Mouse (Mus musculus) stomach, embryonic 16.5 days (tissue): ENCODE data around the gene Acvrl1. TPM values are rescaled to one million over a fixed set of nuclear protein-coding genes. Genes with fewer than 3 reads are reported as not detected.

Source experiments
- ATAC-seq: fragments of 200-750 bp; cut with Nextera tagmentation; 2 replicates; pipeline ENCODE4 v1.8.0; 2017; ENCODE audit warnings: moderate number of reproducible peaks, moderate TSS enrichment; ENCODE audit not compliant: insufficient read depth, low FRiP score
- H3K27ac ChIP-seq: fragments of 300-500 bp; sonication (generic); 2 replicates; pipeline ENCODE4 v1.5.1; 2014; ENCODE audit warnings: low read length
- H3K27me3 ChIP-seq: fragments of 300-500 bp; sonication (generic); 2 replicates; pipeline ENCODE4 v1.6.1; 2014; ENCODE audit warnings: low read length, control low read depth, mixed read lengths; ENCODE audit not compliant: control insufficient read depth, insufficient read depth
- H3K36me3 ChIP-seq: fragments of 300-500 bp; sonication (generic); 2 replicates; pipeline ENCODE4 v1.6.1; 2014; ENCODE audit warnings: low read length; ENCODE audit not compliant: control insufficient read depth, insufficient read depth
- H3K4me1 ChIP-seq: fragments of 300-500 bp; sonication (generic); 2 replicates; pipeline ENCODE4 v1.6.1; 2014; ENCODE audit warnings: low read length, control low read depth, mixed read lengths; ENCODE audit not compliant: control insufficient read depth, insufficient read depth
- H3K4me2 ChIP-seq: fragments of 300-500 bp; sonication (generic); 2 replicates; pipeline ENCODE4 v1.6.1; 2014; ENCODE audit warnings: low read depth, low read length, mixed read lengths
- H3K4me3 ChIP-seq: fragments of 300-500 bp; sonication (generic); replicated peaks from 2 replicates; pipeline ENCODE4 v1.5.1; 2014; ENCODE audit warnings: mild to moderate bottlenecking, low read length
- H3K9ac ChIP-seq: fragments of 300-500 bp; sonication (generic); 2 replicates; pipeline ENCODE4 v1.6.1; 2014; ENCODE audit warnings: low read length
- H3K9me3 ChIP-seq: fragments of 300-500 bp; sonication (generic); replicated peaks from 2 replicates; pipeline ENCODE4 v1.6.1; 2016; ENCODE audit warnings: low read length, control low read depth; ENCODE audit not compliant: control insufficient read depth
- WGBS: fragments of 180-500 bp; shearing (Covaris S2); extraction: QIAGEN DNeasy Blood & Tissue Kit; methylation state at CpG from one replicate; pipeline ENCODE4 v1.1.7; 2014; 5-methylcytosine and 5-hydroxymethylcytosine counted together
- polyA plus RNA-seq: library from polyadenylated mRNA; unstranded; fragments of >200 nt; fragmentation: Nextera tagmentation; extraction: Ambion mirVana; gene quantifications from 2 replicates; pipeline ENCODE4 v1.2.1, GENCODE M21; 2015

Acvrl1 gene
- polyA plus RNA-seq, 1 experiment from 2014 or later, result 34.9 TPM

- no peaks in the 10 kb centered on the region for H3K27me3 ChIP-seq
- H3K9me3 ChIP-seq, result no peaks in the 10 kb centered on the region
- peak overlapping the region; percentile 85 for H3K4me2 ChIP-seq
- ATAC-seq, result no peak
- H3K9ac ChIP-seq, result peak overlapping the region; percentile 98
- peak overlapping the region; percentile 83 for H3K4me3 ChIP-seq
- H3K27ac ChIP-seq, result peak overlapping the region; percentile 87
- peaks cover 45% of the 10 kb centered on the region for H3K4me1 ChIP-seq
- 24% methylated on average over 17 of the region's 17 CpGs for WGBS
- no peaks in the 10 kb centered on the region for H3K36me3 ChIP-seq
These were observed 47.4 kb downstream of the Acvrl1 start for GRCm38 (mm10) chr15:101175613-101176283.

DNA sequence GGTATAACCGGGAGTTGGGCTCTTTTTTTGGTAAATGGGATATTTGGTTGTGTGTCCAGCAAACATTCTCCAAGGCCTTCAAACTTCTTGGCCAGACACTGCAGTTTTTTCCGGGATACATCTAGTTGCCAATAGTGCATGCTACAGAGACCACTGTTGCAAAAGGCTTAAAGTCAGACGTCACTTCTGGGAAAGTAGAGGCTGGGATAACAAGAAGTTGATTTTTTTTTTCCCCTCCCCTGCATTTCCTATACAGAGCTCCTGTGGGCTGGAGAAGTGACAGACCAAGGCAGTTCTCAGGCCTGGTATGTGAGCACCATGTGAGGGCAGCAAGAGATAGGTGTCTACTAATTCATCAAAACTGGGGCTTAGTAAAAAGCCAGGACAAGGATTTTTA lies 48.0 kb downstream of the Acvrl1 start:
- H3K36me3 ChIP-seq, result no peaks in the 10 kb centered on the region
- peak overlapping the region; percentile 87 for H3K27ac ChIP-seq
- no peak for ATAC-seq
- H3K4me1 ChIP-seq, result peaks cover 50% of the 10 kb centered on the region
- H3K4me3 ChIP-seq, result peak overlapping the region; percentile 83
- peak overlapping the region; percentile 98 for H3K9ac ChIP-seq
- no peaks in the 10 kb centered on the region for H3K27me3 ChIP-seq
- H3K4me2 ChIP-seq, result peak overlapping the region; percentile 85
- 39% methylated on average over 3 of the region's 3 CpGs for WGBS
- H3K9me3 ChIP-seq, result no peaks in the 10 kb centered on the region

- peaks cover 56% of the 10 kb centered on the region for H3K4me1 ChIP-seq
- WGBS, result 52% methylated on average over 8 of the region's 8 CpGs
- H3K4me2 ChIP-seq, result peak overlapping the region; percentile 85
- ATAC-seq, result peak; percentile 19; the same call in 1 of the 2 replicates
- peak overlapping the region; percentile 15; the same call in 1 of the 2 replicates for H3K9ac ChIP-seq
- no peaks in the 10 kb centered on the region for H3K36me3 ChIP-seq
- H3K9me3 ChIP-seq, result no peaks in the 10 kb centered on the region
- no peaks in the 10 kb centered on the region for H3K27me3 ChIP-seq
- peak overlapping the region; percentile 83; the same call in 1 of the 2 replicates for H3K4me3 ChIP-seq
- H3K27ac ChIP-seq, result peak overlapping the region; percentile 87
These were observed 48.7 kb downstream of the Acvrl1 start for GRCm38 (mm10) chr15:101176795-101177691.

DNA sequence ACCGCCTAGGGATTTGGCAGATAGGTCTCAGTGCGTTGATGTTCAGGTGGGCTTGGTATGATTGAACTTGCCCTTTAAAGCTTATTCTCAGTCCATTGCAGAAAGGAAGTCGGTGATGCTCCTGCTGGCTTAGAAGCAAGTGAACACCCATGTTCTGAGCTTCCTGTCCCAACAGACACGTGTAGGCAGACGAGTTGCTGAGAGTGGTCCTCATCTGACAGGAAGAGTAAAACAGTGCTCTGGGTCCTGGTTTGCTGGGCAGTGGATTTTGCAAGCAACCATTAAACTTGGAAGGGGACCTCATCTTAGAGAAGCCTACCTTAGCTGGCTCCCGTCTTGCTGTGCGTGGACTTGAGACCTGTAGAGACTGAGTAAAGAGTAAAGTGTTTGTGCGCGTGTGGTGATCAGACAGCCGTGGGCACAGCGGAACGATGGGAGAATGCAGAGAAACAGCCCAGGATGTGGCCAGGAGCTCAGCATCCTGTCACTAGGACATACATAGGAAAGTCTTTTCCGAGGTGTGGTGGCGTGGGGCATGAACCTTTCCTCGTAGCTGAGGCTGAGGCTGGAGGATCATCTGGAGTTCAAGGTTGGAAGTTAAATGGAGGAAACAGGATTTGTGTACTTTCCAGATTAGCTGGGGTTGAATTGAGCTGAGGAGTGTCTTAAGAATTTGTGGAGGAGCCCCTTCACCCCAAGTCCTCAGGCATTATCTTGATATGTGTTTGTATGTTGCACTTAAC lies 52.2 kb downstream of the Acvrl1 start:
- H3K36me3 ChIP-seq, result 0 out of 2 replicates have a peak, but pooled peaks cover 3% of the 10 kb centered on the region
- H3K4me3 ChIP-seq, result no peak overlapping the region
- H3K27me3 ChIP-seq, result no peaks in the 10 kb centered on the region
- H3K4me1 ChIP-seq, result peaks cover 63% of the 10 kb centered on the region
- 67% methylated on average over 15 of the region's 15 CpGs for WGBS
- ATAC-seq, result no peak
- no peak overlapping the region for H3K9ac ChIP-seq
- no peak overlapping the region; the same call in none of the 2 replicates for H3K27ac ChIP-seq
- no peaks in the 10 kb centered on the region for H3K9me3 ChIP-seq
- no peak overlapping the region for H3K4me2 ChIP-seq

DNA sequence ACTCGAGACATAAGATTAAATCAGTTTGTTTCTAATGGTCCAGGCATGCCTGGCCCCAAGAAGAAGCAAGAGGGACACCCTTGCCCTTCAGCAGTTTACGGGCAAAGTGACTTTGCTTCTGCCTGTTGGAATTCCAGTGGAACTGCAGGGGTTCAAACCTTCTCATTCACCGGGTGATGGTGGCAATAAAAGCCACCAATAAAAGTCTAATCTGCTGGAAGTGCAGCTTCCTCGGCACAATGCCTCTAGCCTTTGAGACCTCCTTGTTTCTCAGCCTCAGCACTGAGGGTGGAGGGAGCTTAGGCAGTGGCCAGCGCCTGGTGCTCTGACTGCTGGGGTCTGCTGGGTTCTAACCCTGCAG lies 52.8 kb downstream of the Acvrl1 start:
- Histone ChIP-seq H3K9me3 (no peaks in the 10 kb centered on the region), H3K9ac (peak overlapping the region; percentile 48), H3K4me3 (no peak overlapping the region), H3K27ac (peak overlapping the region; percentile 52), H3K4me2 (no peak overlapping the region; the same call in 1 of the 2 replicates), H3K4me1 (peaks cover 59% of the 10 kb centered on the region), H3K36me3 (0 out of 2 replicates have a peak, but pooled peaks cover 4% of the 10 kb centered on the region), H3K27me3 (no peaks in the 10 kb centered on the region)
- ATAC-seq, result no peak
- 40% methylated on average over 5 of the region's 5 CpGs for WGBS

- no peak overlapping the region for H3K4me3 ChIP-seq
- no peaks in the 10 kb centered on the region for H3K27me3 ChIP-seq
- H3K4me1 ChIP-seq, result peaks cover 59% of the 10 kb centered on the region
- H3K36me3 ChIP-seq, result 0 out of 2 replicates have a peak, but pooled peaks cover 4% of the 10 kb centered on the region
- H3K27ac ChIP-seq, result peak overlapping the region; percentile 52
- no peaks in the 10 kb centered on the region for H3K9me3 ChIP-seq
- 42% methylated on average over 4 of the region's 4 CpGs for WGBS
- ATAC-seq, result no peak
- H3K9ac ChIP-seq, result peak overlapping the region; percentile 48
- H3K4me2 ChIP-seq, result no peak overlapping the region; the same call in 1 of the 2 replicates
These were observed 53.2 kb downstream of the Acvrl1 start for GRCm38 (mm10) chr15:101181500-101181899.

- Histone ChIP-seq H3K27ac (peak overlapping the region; percentile 91), H3K27me3 (no peaks in the 10 kb centered on the region), H3K9ac (no peak overlapping the region), H3K36me3 (0 out of 2 replicates have a peak, but pooled peaks cover 4% of the 10 kb centered on the region), H3K9me3 (no peaks in the 10 kb centered on the region), H3K4me1 (peaks cover 53% of the 10 kb centered on the region), H3K4me2 (peak overlapping the region; percentile 26; the same call in 1 of the 2 replicates), H3K4me3 (no peak overlapping the region)
- peak; percentile 67 for ATAC-seq
- 29% methylated on average over 5 of the region's 5 CpGs for WGBS
These were observed 54.4 kb downstream of the Acvrl1 start for GRCm38 (mm10) chr15:101182676-101183075.

DNA sequence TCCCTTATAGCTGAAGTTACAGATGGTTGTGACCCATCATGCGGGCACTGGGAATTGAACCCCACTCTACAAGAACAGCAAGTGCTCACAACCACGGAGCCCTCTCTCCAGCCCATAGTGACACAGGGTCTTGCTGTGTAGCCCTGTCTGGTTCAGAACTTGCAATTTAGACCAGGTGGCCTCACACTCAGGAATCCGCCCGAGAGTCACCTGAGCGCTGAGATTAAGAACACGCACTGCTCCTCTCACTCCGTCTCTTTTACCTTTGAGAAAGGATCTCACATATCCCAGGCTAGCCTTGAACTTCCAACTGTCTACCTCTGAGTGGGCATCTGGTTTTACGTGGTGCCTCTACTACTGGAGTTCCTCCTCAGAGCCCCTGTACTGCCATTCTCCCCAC lies 56.0 kb downstream of the Acvrl1 start:
- no peak overlapping the region for H3K4me2 ChIP-seq
- H3K4me1 ChIP-seq, result peaks cover 49% of the 10 kb centered on the region
- H3K9ac ChIP-seq, result no peak overlapping the region
- no peak for ATAC-seq
- 0 out of 2 replicates have a peak, but pooled peaks cover 4% of the 10 kb centered on the region for H3K36me3 ChIP-seq
- WGBS, result 85% methylated on average over 8 of the region's 8 CpGs
- H3K4me3 ChIP-seq, result no peak overlapping the region
- H3K9me3 ChIP-seq, result no peaks in the 10 kb centered on the region
- H3K27ac ChIP-seq, result peak overlapping the region; percentile 31
- no peaks in the 10 kb centered on the region for H3K27me3 ChIP-seq
